Mouse (Mus musculus) B cell, adult 2 months (primary cell): ENCODE data around the gene 9930022D16Rik.

Experiments
- DNase-seq, 2 experiments: peaks; one replicate each; pipeline ENCODE4 v3.0.0; 2022

Gene 9930022D16Rik

DNA sequence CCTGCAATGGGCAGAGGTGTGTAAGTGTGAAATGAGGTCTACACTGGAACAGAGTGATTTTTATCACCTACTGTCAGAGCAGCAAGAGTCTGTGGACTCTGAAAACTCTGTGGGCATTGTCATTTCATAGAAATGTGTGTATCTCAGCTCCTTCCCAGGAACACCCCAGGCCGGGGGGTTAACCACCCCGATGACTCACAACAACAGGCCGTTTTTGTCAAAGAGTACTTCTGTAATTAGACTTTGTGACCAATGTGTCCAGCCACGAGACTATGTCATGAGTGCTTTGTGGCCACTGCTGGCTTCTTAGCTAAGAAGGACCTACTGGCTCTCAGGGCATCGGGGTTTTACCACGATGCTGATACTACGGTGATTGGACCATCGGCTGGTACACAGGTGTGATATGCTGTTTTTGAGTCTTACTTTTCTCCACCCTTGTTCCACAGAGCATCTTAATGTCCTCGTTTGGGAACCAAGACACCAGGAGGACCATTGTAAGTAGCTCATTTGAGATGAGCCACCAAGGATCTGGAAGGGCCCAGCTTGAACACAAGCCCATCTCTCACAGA lies 3.8 kb downstream of the 9930022D16Rik start:
- DNase-seq = peak; percentile 43 to 56

- peak; percentile 51 to 57 for DNase-seq
Observed at GRCm38 (mm10) chr11:109419461-109419860, 5.7 kb downstream of the 9930022D16Rik start.

GRCm38 (mm10) chr11:109419961-109420566 lies 6.3 kb downstream of the 9930022D16Rik start:
- peak; percentile 91 to 94 for DNase-seq

DNA sequence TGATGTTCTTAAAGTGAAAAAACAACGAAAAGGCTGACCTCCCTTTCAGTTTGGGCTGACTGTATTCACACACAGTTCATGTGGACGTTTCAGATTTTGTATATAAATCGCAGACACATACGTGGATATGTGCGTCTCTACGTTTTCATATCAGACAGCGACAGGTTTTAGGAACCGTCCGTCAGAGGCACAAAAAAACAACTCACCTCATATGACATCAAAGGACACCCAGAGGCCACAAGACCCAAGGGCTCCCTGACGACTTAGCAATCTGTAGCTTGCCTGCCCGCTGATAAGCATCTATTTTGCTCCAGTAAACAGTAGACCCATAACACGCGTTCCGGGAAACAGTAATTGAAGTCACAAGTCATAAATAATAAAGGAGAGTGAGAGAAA lies 6.8 kb downstream of the 9930022D16Rik start:
- DNase-seq = peak in 1 of 2 experiments; percentile 56

DNA sequence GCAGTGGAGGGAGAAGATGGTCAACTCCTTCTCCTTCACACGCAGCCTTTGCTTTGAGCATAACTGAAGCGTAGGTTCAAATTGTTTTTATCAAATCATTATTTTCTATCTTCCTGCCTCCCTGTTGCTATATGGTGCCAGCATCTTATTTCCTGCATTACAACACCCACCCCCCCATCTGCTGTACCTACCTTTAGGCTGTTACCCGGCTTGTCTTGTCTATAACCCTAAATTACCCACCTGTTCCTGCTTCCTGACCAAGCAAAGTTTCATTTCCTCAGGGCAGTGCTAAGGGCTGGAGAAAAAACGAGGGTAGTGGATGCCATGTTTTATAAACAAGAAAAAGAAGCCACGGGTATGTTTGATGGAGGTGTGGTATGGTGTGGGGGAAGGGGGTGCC lies 7.5 kb downstream of the 9930022D16Rik start:
- peak in 1 of 2 experiments; percentile 15 for DNase-seq

DNA sequence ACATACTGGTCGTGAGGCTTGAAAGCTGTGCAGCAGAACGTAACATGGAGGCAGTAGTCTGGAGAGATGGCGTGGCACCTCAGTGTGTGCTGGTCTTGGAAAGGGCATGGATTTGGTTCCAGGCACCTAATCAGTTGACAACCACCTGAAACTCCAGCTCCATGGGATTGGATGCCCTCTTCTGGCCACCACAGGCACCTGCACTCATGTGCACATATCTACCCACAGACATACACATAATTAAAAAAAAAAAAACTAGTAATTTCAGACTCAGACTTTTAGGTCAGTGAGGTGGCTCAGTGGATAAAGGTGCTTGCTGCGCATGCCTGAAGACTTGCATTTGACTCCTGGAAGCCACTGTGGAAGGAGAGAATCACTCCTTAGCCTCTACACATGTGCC lies 8.5 kb downstream of the 9930022D16Rik start:
- DNase-seq = peak in 1 of 2 experiments; percentile 38

DNA sequence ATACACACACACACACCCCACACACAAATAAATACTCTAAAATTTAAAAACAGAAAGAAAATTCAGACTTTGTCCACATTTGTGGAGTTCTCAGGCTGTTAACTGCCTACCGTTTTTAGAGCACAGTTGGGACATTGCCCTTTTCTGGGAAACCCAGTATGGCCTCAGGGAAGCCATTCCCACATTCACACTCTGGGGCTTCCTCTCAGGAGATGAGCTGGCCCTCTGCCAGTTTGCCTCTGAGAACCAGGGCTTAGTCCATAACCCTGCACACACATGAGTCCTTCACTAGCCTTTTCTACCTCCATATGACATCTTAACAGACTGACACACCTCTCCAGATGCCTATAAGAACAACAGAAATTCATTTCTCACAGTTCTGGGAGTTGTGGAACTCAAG lies 9.6 kb downstream of the 9930022D16Rik start:
- no peak for DNase-seq

GRCm38 (mm10) chr11:109425392-109426271 lies 11.9 kb downstream of the 9930022D16Rik start, which contains the start of gene Amz2:
Gene Amz2, plus strand, starts transcription at chr11:109425946.
- peak; percentile 100 for DNase-seq

DNA sequence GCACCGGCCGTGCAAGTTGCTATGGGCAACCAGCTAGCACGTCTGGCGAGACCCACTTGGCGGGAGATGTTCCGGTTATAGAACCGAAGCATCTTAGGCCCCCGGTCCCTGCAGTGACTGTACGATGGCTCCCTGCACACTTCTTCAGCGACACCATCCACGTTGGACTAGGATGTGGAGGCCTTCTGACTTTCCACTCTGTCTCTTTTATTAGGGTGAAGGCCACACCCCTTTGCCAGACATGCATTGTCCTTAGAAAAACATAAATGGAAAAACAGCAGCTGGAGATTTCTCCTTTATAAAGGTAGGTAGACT lies 12.5 kb downstream of the 9930022D16Rik start:
- DNase-seq = no peak

DNA sequence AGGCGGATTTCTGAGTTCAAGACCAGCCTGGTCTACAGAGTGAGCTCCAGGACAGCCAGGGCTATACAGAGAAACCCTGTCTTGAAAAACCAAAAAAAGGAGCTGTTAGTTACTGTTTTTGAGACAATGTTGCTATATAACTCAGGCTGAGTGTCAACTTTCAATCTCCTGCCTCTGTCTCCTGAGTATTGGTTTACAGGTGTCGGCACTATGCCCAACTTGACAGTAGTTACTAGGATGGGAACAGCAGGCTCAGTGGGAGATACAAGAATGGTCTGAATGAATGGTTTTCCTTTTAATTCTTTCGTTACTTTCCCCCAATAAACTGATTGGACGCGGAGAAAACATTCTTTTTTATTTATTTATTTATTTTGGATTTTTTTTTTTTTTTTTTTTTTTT lies 13.6 kb downstream of the 9930022D16Rik start:
- DNase-seq = no peak

GRCm38 (mm10) chr11:109434233-109434798 lies 20.6 kb downstream of the 9930022D16Rik start:
- peak; percentile 20 to 24 for DNase-seq

DNA sequence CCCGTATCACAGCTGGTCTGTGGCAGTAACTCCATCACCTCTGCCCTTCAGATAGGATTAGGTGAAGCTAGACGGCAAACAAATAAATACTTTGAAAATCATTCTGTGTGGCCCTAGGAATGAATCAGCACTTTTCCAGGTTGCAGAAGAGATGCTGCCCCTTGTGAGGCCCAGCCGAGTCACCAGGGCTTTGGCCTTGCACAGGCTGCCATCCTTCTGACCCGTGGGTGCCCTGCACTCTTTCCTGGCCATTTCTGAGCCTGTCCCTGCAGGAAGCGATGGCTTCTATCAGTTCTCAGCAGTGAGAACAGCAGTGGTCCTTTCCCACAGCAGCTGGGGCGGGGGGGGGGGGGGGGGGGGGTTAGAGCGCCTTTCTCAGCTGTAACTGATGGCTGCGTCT lies 23.2 kb downstream of the 9930022D16Rik start:
- no peak for DNase-seq

DNA sequence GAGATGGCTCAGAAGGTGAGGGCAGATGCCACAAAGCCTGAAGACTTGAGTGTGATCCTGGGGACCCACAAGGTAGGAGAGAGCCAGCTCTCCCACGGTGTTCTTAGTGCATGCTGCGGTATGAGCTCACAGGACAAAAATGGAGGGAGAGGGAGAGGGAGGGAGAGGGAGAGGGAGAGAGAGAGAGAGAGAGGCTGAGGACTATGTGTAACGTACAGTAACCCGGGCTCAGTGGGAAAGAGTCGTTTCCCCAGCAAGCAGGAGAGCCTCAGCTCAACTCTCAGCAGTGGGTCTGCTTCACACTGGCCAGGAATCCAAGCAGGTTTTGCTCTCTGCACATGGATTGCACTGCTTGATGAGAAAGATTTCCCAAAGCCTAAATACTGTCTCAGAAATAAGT lies 25.5 kb downstream of the 9930022D16Rik start:
- no peak for DNase-seq

GRCm38 (mm10) chr11:109439829-109440340 lies 26.2 kb downstream of the 9930022D16Rik start:
- peak; percentile 88 to 89 for DNase-seq

DNA sequence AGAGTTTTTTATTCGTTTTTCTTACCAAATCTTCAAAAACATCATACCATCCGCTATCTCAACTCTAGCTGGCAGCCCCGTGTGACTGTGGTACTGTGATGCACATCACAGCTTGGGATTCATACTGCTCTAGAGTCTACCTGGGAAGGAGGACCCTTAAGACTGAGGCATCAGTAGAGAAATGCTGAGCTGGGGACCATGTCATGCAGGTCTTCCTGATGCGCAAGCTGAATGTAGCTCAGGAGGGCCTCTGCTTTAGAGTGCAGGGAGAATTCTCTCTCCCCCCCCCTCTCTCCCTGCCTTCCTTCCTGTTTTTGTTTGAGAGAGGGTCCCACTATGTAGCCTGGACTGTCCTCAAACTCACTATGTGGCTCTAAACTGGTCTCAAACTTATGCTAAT lies 26.9 kb downstream of the 9930022D16Rik start:
- no peak for DNase-seq

DNA sequence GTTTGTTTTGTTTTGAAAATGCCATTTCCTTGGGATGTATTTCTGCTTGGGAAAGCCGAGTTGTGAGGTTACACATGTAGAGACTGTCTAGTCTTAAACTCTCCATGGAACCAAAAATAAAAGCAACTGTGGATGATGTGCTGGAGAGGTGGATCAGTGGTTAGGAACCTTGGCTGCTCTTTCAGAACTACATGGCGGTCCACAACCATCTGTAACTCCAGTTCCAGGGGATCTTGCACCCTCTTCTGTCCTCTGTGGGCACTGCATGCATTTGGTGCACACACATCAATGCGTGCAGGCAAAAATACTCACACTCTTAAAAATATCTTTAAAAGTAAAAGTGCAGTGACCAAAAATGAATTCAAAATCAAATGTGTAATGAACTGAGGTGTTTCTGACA lies 27.4 kb downstream of the 9930022D16Rik start:
- peak; percentile 63 to 66 for DNase-seq

DNA sequence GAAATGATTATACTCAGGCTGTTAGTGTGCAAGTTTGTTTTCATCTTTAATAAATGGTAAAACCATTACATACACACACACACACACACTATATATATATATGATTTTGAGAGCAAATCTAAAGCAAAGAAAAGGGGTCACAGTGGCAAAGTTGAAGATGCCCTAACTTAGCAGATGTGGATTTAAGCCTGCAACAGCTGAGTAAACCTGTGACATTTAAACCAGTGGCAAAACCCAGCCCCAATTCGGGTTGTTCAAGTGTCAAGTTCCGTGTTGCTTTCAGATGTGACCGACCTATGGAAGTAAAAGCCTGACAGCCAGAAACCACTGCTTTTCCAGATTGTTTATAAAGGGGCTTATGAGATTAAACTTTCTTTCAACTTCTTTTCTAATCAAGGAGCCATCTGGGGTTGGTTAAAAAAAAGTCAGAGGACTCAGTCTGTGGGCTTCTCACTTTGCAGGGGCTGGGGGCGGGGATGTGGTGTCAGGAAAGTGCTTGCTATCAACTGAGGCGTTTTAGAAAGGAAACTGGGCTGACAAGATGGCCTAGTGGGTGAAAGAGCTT lies 28.5 kb downstream of the 9930022D16Rik start:
- DNase-seq = no peak

DNA sequence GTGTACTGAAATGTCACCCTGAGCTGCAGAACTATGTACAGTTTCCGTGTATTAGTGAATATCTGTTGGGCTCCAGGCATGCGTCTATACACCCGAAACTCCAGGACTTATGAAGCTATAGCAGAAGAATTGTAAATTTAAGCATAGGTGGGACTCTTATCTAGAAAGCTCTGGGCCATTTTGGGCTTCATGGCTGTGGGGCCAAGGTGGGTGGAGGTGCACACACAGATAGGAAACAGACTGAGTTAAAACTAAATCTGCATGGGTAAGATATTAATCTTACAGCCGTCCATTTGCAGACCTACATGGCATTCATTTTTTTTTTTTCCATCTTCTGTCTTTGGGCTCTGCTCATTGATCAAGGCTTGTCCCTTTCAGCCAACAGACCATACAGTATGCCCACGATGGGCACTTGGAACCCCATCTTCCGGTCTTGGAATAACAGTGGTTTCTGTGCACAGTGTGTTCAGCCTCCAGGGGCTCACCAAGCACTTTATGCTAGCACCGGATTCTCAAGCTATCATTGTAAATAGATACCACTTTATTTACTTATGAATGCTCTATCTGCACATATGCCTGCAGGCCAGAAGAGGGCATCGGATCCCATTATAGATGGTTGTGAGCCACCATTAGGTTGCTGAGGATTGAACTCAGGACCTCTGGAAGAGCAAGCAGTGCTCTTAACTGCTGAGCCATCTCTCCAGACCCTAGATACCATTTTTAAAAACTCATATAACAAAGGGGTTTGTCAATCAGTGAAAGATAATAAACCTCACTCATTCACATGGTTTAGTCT lies 29.9 kb downstream of the 9930022D16Rik start:
- DNase-seq = no peak

- peak; percentile 31 to 40 for DNase-seq
Observed at GRCm38 (mm10) chr11:109444600-109444999, 30.9 kb downstream of the 9930022D16Rik start.

GRCm38 (mm10) chr11:109445438-109446035 lies 31.8 kb downstream of the 9930022D16Rik start:
- DNase-seq = peak; percentile 52 to 58

DNA sequence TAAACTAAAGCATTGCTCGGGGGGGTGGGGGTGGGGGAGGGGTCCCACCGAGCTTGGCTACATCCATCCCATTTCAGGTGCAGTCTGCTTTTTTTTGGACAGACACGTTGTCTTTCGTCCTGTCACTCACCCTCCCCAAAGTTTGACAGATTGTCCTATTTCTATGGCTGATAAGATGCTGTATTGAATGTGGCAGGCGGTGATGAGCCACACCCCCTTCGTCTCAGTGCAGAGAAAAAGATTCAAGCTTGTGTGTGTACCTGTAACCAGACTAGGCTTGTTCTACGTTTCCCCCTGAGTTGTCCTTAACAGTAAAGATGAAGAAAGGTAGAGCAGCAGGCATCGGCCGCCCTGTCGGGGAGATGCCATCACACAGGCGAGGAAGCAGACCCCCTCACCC lies 37.5 kb downstream of the 9930022D16Rik start:
- DNase-seq = no peak

GRCm38 (mm10) chr11:109456261-109456660 lies 42.5 kb downstream of the 9930022D16Rik start:
- DNase-seq = no peak
